Mouse (Mus musculus): ENCODE measurements around the gene Zc3h12a. TPM values are rescaled to one million over a fixed set of nuclear protein-coding genes. Genes with fewer than 3 reads are reported as not detected.

Zc3h12a gene
- polyA plus RNA-seq, 1 experiment from 2014 or later, result 0.62 TPM

Other genes with a start within 250 kb of the Zc3h12a start
- 0.05 TPM in 1 of 2 replicates, not detected in the other for gene Epha10, start 246.9 kb downstream of the Zc3h12a start, polyA plus RNA-seq (2015; fragmentation: Nextera tagmentation; extraction: Ambion mirVana)
- gene 9930104L06Rik, start 190.8 kb downstream of the Zc3h12a start, polyA plus RNA-seq (2015; fragmentation: Nextera tagmentation; extraction: Ambion mirVana), result 10.0 and 10.5 TPM in 2 replicates
- gene Cdca8, start 188.5 kb downstream of the Zc3h12a start, polyA plus RNA-seq (2015; fragmentation: Nextera tagmentation; extraction: Ambion mirVana), result 111 and 113 TPM in 2 replicates
- gene Rspo1, start 141.4 kb downstream of the Zc3h12a start, polyA plus RNA-seq (2015; fragmentation: Nextera tagmentation; extraction: Ambion mirVana), result 7.3 and 9.1 TPM in 2 replicates
- 54.8 and 56.4 TPM in 2 replicates for gene Gnl2, start 111.3 kb downstream of the Zc3h12a start, polyA plus RNA-seq (2015; fragmentation: Nextera tagmentation; extraction: Ambion mirVana)
- 0.11 and 0.13 TPM in 2 replicates for gene Dnali1, start 62.1 kb downstream of the Zc3h12a start, polyA plus RNA-seq (2015; fragmentation: Nextera tagmentation; extraction: Ambion mirVana)
- gene Snip1, start 61.2 kb downstream of the Zc3h12a start, polyA plus RNA-seq (2015; fragmentation: Nextera tagmentation; extraction: Ambion mirVana), result 14.0 and 18.8 TPM in 2 replicates
- 42.6 and 43.3 TPM in 2 replicates for gene Meaf6, start 42.7 kb downstream of the Zc3h12a start, polyA plus RNA-seq (2015; fragmentation: Nextera tagmentation; extraction: Ambion mirVana)